Mouse (Mus musculus) splenic B cell, adult 2 months (primary cell): Measurements from ENCODE around the gene Cdhr5.

ENCODE experiments used
- DNase-seq: peaks from one replicate; pipeline ENCODE4 v3.0.0-alpha.2; 2011; ENCODE audit warnings: low read depth, low spot score
- H3K27me3 ChIP-seq: 2 replicates; pipeline ENCODE4 v1.6.1; 2012; ENCODE audit warnings: mild to moderate bottlenecking, low read length, moderate library complexity, mixed read lengths; ENCODE audit not compliant: control insufficient read depth, poor library complexity, insufficient read depth, severe bottlenecking
- H3K36me3 ChIP-seq: 2 replicates; pipeline ENCODE4 v1.6.1; 2012; ENCODE audit warnings: mild to moderate bottlenecking, low read length, moderate library complexity, mixed read lengths; ENCODE audit not compliant: control insufficient read depth, poor library complexity, insufficient read depth, severe bottlenecking

The Cdhr5 gene

GRCm38 (mm10) chr7:141221249-141222125, 55.1 kb downstream of the Cdhr5 start:
- no peaks in the 10 kb centered on the region for H3K36me3 ChIP-seq
- peak; percentile 93 for DNase-seq

GRCm38 (mm10) chr7:141220377-141220776, 56.2 kb downstream of the Cdhr5 start:
- no peaks in the 10 kb centered on the region; the same call in 1 of the 2 replicates for H3K27me3 ChIP-seq
- no peaks in the 10 kb centered on the region for H3K36me3 ChIP-seq
- no peak for DNase-seq

More at GRCm38 (mm10) chr7:141221249-141222125, 55.1 kb downstream of the Cdhr5 start:
- H3K27me3 ChIP-seq, result no peaks in the 10 kb centered on the region; the same call in 1 of the 2 replicates

GRCm38 (mm10) chr7:141219558-141220099, 57.0 kb downstream of the Cdhr5 start:
- Histone ChIP-seq H3K27me3 (no peaks in the 10 kb centered on the region; the same call in 1 of the 2 replicates), H3K36me3 (no peaks in the 10 kb centered on the region)
- DNase-seq, result no peak
